Mouse (Mus musculus): Measurements from ENCODE around the gene Aldh3a2. TPM values are rescaled to one million over a fixed set of nuclear protein-coding genes. Genes with fewer than 3 reads are reported as not detected.

Gene Aldh3a2
- polyA plus RNA-seq, 1 experiment from 2014 or later: 46.2 TPM

GRCm38 (mm10) chr11:61190776-61191175, 76.5 kb downstream of the Aldh3a2 start:
- H3K27me3 ChIP-seq (ENCODE audit: insufficient read depth, low read length): no peaks in the 10 kb centered on the region
- no peaks in the 10 kb centered on the region for H3K36me3 ChIP-seq (ENCODE audit: insufficient read depth, low read length)
- H3K9me3 ChIP-seq (replicated peaks; ENCODE audit: low read length): no peaks in the 10 kb centered on the region
- whole genome bisulfite sequencing: 58% methylated on average over 2 of the region's 2 CpGs
- H3K4me2 ChIP-seq (ENCODE audit: low read length): no peak overlapping the region
- H3K4me1 ChIP-seq (replicated peaks; ENCODE audit: insufficient read depth, low read length): no peaks in the 10 kb centered on the region
- TF ChIP-seq CTCF (IDR thresholded peaks at IDR 0.05; ENCODE audit: low read depth): no peak
- ATAC-seq (replicated peaks; ENCODE audit: low FRiP score, low read depth) (no peak), DNase-seq (ENCODE audit: low spot score) (no peak)
- H3K27ac ChIP-seq: no peak overlapping the region
- H3K9ac ChIP-seq (ENCODE audit: low read depth, low read length): no peak overlapping the region
- no peak overlapping the region for H3K4me3 ChIP-seq (replicated peaks; ENCODE audit: low read depth, low read length)

DNA sequence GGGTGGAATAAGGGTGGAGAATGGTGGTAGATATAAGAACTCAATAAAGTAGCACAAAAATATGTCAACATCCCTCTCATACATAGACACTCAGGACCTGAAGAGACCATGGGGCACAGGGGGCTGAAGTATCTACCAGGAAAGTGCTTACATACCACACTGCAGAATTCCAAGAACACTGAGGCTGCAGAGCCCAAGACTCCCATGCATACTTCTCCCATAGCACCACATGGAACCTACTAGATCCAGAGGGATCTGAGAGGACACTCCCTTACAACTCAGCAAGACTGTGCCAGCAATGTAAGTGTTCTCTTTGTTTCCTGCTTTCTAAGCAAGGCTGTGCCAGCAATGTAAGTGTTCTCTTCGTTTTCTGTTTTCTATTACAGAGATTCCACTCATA, 83.4 kb downstream of the Aldh3a2 start:
- WGBS: 76% methylated on average over 1 of the region's 1 CpGs
- Histone ChIP-seq H3K9ac (ENCODE audit: low read depth, low read length) (no peak overlapping the region), H3K27ac (no peak overlapping the region), H3K4me2 (ENCODE audit: low read length) (no peak overlapping the region), H3K4me1 (replicated peaks; ENCODE audit: insufficient read depth, low read length) (no peaks in the 10 kb centered on the region), H3K9me3 (replicated peaks; ENCODE audit: low read length) (no peaks in the 10 kb centered on the region), H3K36me3 (ENCODE audit: insufficient read depth, low read length) (no peaks in the 10 kb centered on the region), H3K27me3 (ENCODE audit: insufficient read depth, low read length) (no peaks in the 10 kb centered on the region), H3K4me3 (replicated peaks; ENCODE audit: low read depth, low read length) (no peak overlapping the region)
- ATAC-seq (replicated peaks; ENCODE audit: low FRiP score, low read depth): no peak
- TF ChIP-seq CTCF (IDR thresholded peaks at IDR 0.05; ENCODE audit: low read depth): no peak
- DNase-seq (ENCODE audit: low spot score): no peak

DNA sequence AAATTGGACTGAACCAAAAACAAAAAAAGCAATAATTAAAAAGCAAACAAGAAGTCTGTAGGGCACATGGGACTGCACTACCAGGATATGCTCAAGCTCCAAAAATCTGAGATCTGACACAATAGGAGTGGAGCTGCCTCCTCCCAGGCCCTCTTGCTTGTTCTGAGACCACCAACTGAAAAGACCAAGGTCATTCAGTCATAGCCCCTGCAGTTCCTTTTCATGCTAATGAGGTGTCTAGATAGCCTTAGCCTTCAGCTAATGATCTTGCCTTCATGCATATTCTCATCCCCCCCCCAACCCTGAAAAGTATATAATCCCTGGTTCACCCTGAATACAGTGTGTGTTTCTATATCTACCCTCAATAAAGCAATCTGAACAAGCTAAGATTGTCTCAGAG, 85.6 kb downstream of the Aldh3a2 start:
- Histone ChIP-seq H3K9me3 (replicated peaks; ENCODE audit: low read length) (no peaks in the 10 kb centered on the region), H3K27me3 (ENCODE audit: insufficient read depth, low read length) (no peaks in the 10 kb centered on the region), H3K4me3 (replicated peaks; ENCODE audit: low read depth, low read length) (no peak overlapping the region), H3K9ac (ENCODE audit: low read depth, low read length) (no peak overlapping the region), H3K4me2 (ENCODE audit: low read length) (no peak overlapping the region), H3K4me1 (replicated peaks; ENCODE audit: insufficient read depth, low read length) (no peaks in the 10 kb centered on the region), H3K36me3 (ENCODE audit: insufficient read depth, low read length) (no peaks in the 10 kb centered on the region), H3K27ac (no peak overlapping the region)
- ATAC-seq (replicated peaks; ENCODE audit: low FRiP score, low read depth) (no peak), DNase-seq (ENCODE audit: low spot score) (no peak)
- no peak for TF ChIP-seq CTCF (IDR thresholded peaks at IDR 0.05; ENCODE audit: low read depth)

DNA sequence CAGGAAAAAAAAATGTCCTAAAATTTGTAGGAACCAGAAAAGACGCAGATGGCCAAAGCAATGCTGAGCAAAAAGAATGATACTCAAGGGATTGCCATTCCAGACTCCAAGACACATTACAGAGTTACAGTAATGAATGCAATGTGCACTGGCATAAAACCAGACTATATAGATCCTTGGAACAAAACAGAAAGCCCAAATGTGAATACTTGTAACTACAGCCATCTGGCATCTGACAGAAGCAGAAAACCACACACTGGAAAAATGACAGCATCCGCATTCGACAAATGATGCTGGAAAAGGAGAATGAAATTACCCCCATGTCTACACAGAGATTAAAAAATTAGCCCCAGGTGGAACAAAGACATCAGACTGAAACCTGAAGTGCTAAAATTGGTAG, 86.9 kb downstream of the Aldh3a2 start:
- Histone ChIP-seq H3K27me3 (ENCODE audit: insufficient read depth, low read length) (no peaks in the 10 kb centered on the region), H3K36me3 (ENCODE audit: insufficient read depth, low read length) (no peaks in the 10 kb centered on the region), H3K4me1 (replicated peaks; ENCODE audit: insufficient read depth, low read length) (no peaks in the 10 kb centered on the region), H3K4me2 (ENCODE audit: low read length) (no peak overlapping the region), H3K27ac (no peak overlapping the region), H3K9ac (ENCODE audit: low read depth, low read length) (no peak overlapping the region), H3K9me3 (replicated peaks; ENCODE audit: low read length) (no peaks in the 10 kb centered on the region), H3K4me3 (replicated peaks; ENCODE audit: low read depth, low read length) (no peak overlapping the region)
- no peak for TF ChIP-seq CTCF (IDR thresholded peaks at IDR 0.05; ENCODE audit: low read depth)
- ATAC-seq (replicated peaks; ENCODE audit: low FRiP score, low read depth) (no peak), DNase-seq (ENCODE audit: low spot score) (no peak)
- 90% methylated on average over 3 of the region's 3 CpGs for WGBS

GRCm38 (mm10) chr11:61176321-61176720, 90.9 kb downstream of the Aldh3a2 start:
- Histone ChIP-seq H3K27ac (no peak overlapping the region), H3K9ac (ENCODE audit: low read depth, low read length) (no peak overlapping the region), H3K36me3 (ENCODE audit: insufficient read depth, low read length) (no peaks in the 10 kb centered on the region), H3K27me3 (ENCODE audit: insufficient read depth, low read length) (no peaks in the 10 kb centered on the region), H3K4me2 (ENCODE audit: low read length) (no peak overlapping the region), H3K4me1 (replicated peaks; ENCODE audit: insufficient read depth, low read length) (no peaks in the 10 kb centered on the region), H3K9me3 (replicated peaks; ENCODE audit: low read length) (no peaks in the 10 kb centered on the region), H3K4me3 (replicated peaks; ENCODE audit: low read depth, low read length) (no peak overlapping the region)
- WGBS: 100% methylated on average over 1 of the region's 1 CpGs
- no peak for TF ChIP-seq CTCF (IDR thresholded peaks at IDR 0.05; ENCODE audit: low read depth)
- ATAC-seq (replicated peaks; ENCODE audit: low FRiP score, low read depth) (no peak), DNase-seq (ENCODE audit: low spot score) (no peak)

- Histone ChIP-seq H3K27ac (no peak overlapping the region), H3K9ac (ENCODE audit: low read depth, low read length) (no peak overlapping the region), H3K4me3 (replicated peaks; ENCODE audit: low read depth, low read length) (no peak overlapping the region), H3K9me3 (replicated peaks; ENCODE audit: low read length) (no peaks in the 10 kb centered on the region), H3K36me3 (ENCODE audit: insufficient read depth, low read length) (no peaks in the 10 kb centered on the region), H3K27me3 (ENCODE audit: insufficient read depth, low read length) (no peaks in the 10 kb centered on the region), H3K4me1 (replicated peaks; ENCODE audit: insufficient read depth, low read length) (no peaks in the 10 kb centered on the region), H3K4me2 (ENCODE audit: low read length) (0 out of 2 replicates have a peak overlapping the region, but pooled peaks have one; percentile 39)
- WGBS: 70% methylated on average over 5 of the region's 5 CpGs
- DNase-seq (ENCODE audit: low spot score) (no peak), ATAC-seq (replicated peaks; ENCODE audit: low FRiP score, low read depth) (no peak)
- TF ChIP-seq CTCF (IDR thresholded peaks at IDR 0.05; ENCODE audit: low read depth): 0 out of 2 replicates have a peak, but pooled peaks have one; percentile 1
Observed at GRCm38 (mm10) chr11:61175778-61176177, 91.5 kb downstream of the Aldh3a2 start.

Measured in kidney, postnatal 0 days (tissue).